Mouse (Mus musculus) bone marrow macrophage, adult 2 months (primary cell): ENCODE measurements at regions not wholly inside any gene's neighbourhood (a gene's known extent, or its start where the extent isn't known, plus 50 kb on each side); places are given as distances from the start of the nearest gene placed in this dataset.

Source experiments
- CTCF ChIP-seq: IDR thresholded peaks from 2 replicates; pipeline ENCODE4 v1.5.1; 2012; ENCODE audit warnings: low read depth, mild to moderate bottlenecking, low read length, moderate library complexity
- POLR2A ChIP-seq: IDR thresholded peaks from 2 replicates; pipeline ENCODE4 v1.6.1; 2012; ENCODE audit warnings: mild to moderate bottlenecking, low read depth, low read length, borderline replicate concordance

GRCm38 (mm10) chr15:52589391-52589790 is 1295.3 kb upstream of the Gm7489 start:
- no peak for TF ChIP-seq POLR2A
- no peak for TF ChIP-seq CTCF
